Mouse (Mus musculus): ENCODE measurements around the gene Ly6g6d. TPM values are rescaled to one million over a fixed set of nuclear protein-coding genes. Genes with fewer than 3 reads are reported as not detected.

Gene Ly6g6d
- polyA plus RNA-seq, 1 experiment from 2014 or later = 0.19 TPM

- no peak for TF ChIP-seq CTCF (IDR thresholded peaks at IDR 0.05)
- in situ Hi-C loops (cut with MboI; ENCODE audit: low pct_unique_long_range_greater_than_20kb) = loop anchor here (5.0 kb wide), 1 partner anchor 53 kb away; no protein-coding TSS in a partner anchor
- CTCF ChIA-PET = interaction anchor here (0.9 to 1.8 kb wide), 3 partner anchors 13 to 64 kb away, joined by 3 to 5 read pairs (median 4); no protein-coding TSS in a partner anchor
- POLR2A ChIA-PET = interaction anchor here (0.6 kb wide), 1 partner anchor 1243 kb away, joined by 3 read pairs; no protein-coding TSS in a partner anchor
- ATAC-seq = no peak
- H3K27me3 ChIP-seq = peaks cover 13% of the 10 kb centered on the region
- no peak for DNase-seq (ENCODE audit: low read depth, low spot score)
These were observed 7.5 kb upstream of the Ly6g6d start, which contains the start of gene Ly6g6f for GRCm38 (mm10) chr17:35085208-35085865. Gene Ly6g6f (minus strand): TSS chr17:35085610.

DNA sequence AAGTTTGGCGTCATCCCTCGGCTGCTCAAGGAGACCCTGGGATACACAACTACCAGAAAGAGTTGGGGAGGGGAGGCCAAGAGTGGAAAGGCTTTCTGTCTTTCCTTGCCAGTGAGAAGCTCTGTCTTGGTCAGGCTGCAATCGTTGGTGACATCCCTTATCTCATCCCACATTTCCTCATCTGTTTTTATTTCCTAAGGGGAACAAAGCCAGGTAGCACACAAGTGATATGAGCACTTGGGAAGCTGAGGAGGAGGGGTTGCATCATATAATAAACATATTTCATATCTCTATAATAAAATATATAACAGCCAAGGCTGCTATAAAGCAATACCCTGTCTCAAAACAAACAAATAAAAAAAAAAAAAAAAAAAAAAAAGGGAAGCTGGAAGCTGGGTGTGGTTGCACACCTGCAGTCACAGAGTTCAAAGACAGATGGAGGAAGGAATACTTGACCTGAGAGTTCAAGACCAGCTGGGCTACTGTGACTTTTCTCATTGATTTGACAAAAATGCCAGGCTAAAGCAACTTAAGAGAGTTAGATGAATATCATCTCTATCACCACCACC lies 6.1 kb upstream of the Ly6g6d start:
- in situ Hi-C loops (cut with MboI; ENCODE audit: low pct_unique_long_range_greater_than_20kb) = no loop called here
- H3K27me3 ChIP-seq = peaks cover 13% of the 10 kb centered on the region
- POLR2A ChIA-PET = interaction anchor here (0.6 kb wide), 1 partner anchor 20 kb away, joined by 7 read pairs; no protein-coding TSS in a partner anchor
- ATAC-seq = no peak
- CTCF ChIA-PET = interaction anchor here (1.5 kb wide), 1 partner anchor 63 kb away, joined by 3 read pairs; no protein-coding TSS in a partner anchor
- DNase-seq (ENCODE audit: low read depth, low spot score) = no peak
- no peak for TF ChIP-seq CTCF (IDR thresholded peaks at IDR 0.05)

DNA sequence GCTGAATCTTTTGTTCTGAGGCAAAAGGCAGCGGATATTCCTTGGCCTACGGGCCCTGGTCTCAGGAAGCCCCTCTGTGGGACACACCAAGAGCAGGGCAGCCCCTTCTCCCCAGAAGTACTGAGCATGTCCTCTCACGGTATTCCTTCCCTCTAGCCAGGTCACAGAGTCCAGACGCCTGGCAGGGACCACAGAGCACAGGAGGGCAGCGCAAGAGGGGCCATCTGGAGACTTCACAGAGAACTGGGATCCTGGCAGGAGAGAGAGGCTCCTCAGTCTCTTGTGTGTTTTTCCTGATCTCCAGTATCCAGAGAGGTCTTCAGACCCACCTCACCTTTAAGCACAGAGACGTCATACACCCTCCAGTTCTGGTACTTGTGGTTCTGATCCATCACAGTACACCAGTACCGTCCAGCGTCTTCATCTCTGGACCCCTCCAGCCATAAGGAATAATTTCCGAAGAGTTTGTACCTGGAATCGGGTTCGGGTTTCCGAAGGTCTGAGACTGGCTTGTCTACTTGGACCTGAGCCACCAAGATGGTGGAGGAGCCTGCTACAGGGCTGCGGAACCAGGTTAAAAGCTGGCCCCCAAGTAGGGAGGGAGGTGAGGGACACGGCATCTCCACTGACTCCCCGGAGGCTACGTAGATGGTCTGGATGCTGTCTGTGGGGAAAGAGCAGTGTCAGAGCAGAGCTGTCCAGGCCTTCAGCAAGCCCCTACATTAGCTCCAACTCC lies 5.1 kb upstream of the Ly6g6d start:
- DNase-seq (ENCODE audit: low read depth, low spot score) = no peak
- no peak for TF ChIP-seq CTCF (IDR thresholded peaks at IDR 0.05)
- ChIA-PET POLR2A (interaction anchor here (0.6 kb wide), 1 partner anchor 140 kb away, joined by 4 read pairs; no protein-coding TSS in a partner anchor), CTCF (interaction anchor here (1.5 kb wide), 1 partner anchor 62 kb away, joined by 3 read pairs; no protein-coding TSS in a partner anchor)
- peaks cover 13% of the 10 kb centered on the region for H3K27me3 ChIP-seq
- in situ Hi-C loops (cut with MboI; ENCODE audit: low pct_unique_long_range_greater_than_20kb) = no loop called here
- no peak for ATAC-seq

DNA sequence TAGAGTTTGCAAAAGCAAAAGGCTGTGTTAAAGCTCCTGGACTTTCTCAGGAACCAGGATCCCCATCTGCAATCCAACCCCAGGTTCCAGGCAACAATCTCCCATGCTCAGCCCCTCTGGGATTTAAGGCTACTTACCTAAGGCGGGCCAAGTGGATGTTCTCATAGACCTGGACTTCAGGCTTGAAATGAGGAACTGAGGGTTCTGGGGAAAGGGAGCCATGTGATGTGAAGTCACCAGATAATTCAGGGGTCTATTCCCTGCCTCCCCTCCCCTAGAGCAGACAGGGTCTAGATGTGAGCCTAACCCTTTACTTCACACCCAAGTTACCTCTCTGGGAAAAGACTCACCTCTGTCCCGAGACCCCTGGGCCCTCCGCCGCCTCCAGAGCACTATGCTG lies 2.8 kb upstream of the Ly6g6d start:
- no peak for DNase-seq (ENCODE audit: low read depth, low spot score)
- ATAC-seq = no peak
- no peak for TF ChIP-seq CTCF (IDR thresholded peaks at IDR 0.05)
- in situ Hi-C loops (cut with MboI; ENCODE audit: low pct_unique_long_range_greater_than_20kb) = no loop called here
- peaks cover 7% of the 10 kb centered on the region for H3K27me3 ChIP-seq
- ChIA-PET CTCF (no interaction called here), POLR2A (no interaction called here)

- TF ChIP-seq CTCF (IDR thresholded peaks at IDR 0.05) = no peak
- H3K27me3 ChIP-seq = peaks cover 7% of the 10 kb centered on the region
- no peak for DNase-seq (ENCODE audit: low read depth, low spot score)
- in situ Hi-C loops (cut with MboI; ENCODE audit: low pct_unique_long_range_greater_than_20kb) = no loop called here
- CTCF ChIA-PET = interaction anchor here (1.3 kb wide), 1 partner anchor 58 kb away, joined by 4 read pairs; no protein-coding TSS in a partner anchor
- ATAC-seq = no peak
- POLR2A ChIA-PET = no interaction called here
These were observed 2.4 kb upstream of the Ly6g6d start for GRCm38 (mm10) chr17:35080248-35080647.

DNA sequence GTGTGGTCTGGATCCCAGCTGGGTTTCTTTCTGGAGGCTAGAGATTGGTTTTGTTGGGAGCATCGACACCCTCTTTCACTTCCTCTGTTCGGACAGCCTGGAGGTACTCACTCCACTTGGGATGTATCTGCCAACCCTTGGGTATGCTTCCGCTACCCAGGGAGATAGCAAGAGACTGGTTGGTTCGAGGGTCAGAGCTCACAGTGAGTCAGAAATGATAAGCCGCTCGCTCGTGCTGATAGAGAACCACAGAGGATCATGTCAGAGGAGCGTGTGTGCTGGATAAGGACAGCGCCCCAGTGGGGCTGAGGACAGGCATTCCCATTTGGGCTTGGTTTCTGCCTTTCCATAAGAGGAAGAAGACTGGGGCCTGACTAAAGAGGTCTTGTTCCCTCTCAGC lies 1.9 kb upstream of the Ly6g6d start:
- ATAC-seq = no peak
- no peak for TF ChIP-seq CTCF (IDR thresholded peaks at IDR 0.05)
- CTCF ChIA-PET = interaction anchor here (1.3 kb wide), 1 partner anchor 58 kb away, joined by 4 read pairs; no protein-coding TSS in a partner anchor
- H3K27me3 ChIP-seq = peaks cover 7% of the 10 kb centered on the region
- in situ Hi-C loops (cut with MboI; ENCODE audit: low pct_unique_long_range_greater_than_20kb) = no loop called here
- no peak for DNase-seq (ENCODE audit: low read depth, low spot score)
- POLR2A ChIA-PET = no interaction called here

DNA sequence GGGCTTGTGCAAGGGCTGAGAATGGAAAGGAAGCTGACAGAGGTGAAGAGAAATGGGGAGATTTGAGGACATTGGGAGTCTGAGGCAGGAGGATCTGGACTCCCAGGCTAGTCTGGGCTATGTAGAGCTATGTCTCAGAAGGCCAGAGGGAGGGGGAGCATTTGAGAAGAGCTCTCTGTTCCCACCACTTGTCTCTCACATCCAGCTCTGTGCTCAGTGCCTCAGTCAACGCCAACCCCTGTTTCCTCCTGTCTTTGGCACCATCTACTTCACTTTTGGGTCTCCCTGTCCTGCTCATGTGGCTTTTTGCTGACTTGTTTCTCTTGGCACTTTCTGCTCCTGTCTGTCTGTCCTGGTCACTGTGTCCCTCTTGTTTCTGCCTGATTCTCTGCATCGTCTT lies 580 bp downstream of the Ly6g6d start:
- TF ChIP-seq CTCF (IDR thresholded peaks at IDR 0.05) = no peak
- DNase-seq (ENCODE audit: low read depth, low spot score) (no peak), ATAC-seq (no peak)
- no peaks in the 10 kb centered on the region for H3K27me3 ChIP-seq
- POLR2A ChIA-PET = no interaction called here
- in situ Hi-C loops (cut with MboI; ENCODE audit: low pct_unique_long_range_greater_than_20kb) = no loop called here
- CTCF ChIA-PET = interaction anchor here (1.7 to 1.8 kb wide), 2 partner anchors 13 to 56 kb away, joined by 4 read pairs; no protein-coding TSS in a partner anchor

GRCm38 (mm10) chr17:35076507-35077176 lies 1.2 kb downstream of the Ly6g6d start, which contains the start of gene Ly6g6e:
Gene Ly6g6e (plus strand): TSS chr17:35076902.
- no peaks in the 10 kb centered on the region for H3K27me3 ChIP-seq
- POLR2A ChIA-PET = no interaction called here
- CTCF ChIA-PET = interaction anchor here (1.7 to 1.8 kb wide), 2 partner anchors 12 to 56 kb away, joined by 4 read pairs; no protein-coding TSS in a partner anchor
- no peak for TF ChIP-seq CTCF (IDR thresholded peaks at IDR 0.05)
- in situ Hi-C loops (cut with MboI; ENCODE audit: low pct_unique_long_range_greater_than_20kb) = no loop called here
- no peak for ATAC-seq
- DNase-seq (ENCODE audit: low read depth, low spot score) = no peak

GRCm38 (mm10) chr17:35074097-35074496 lies 3.8 kb downstream of the Ly6g6d start:
- ATAC-seq (no peak), DNase-seq (ENCODE audit: low read depth, low spot score) (no peak)
- ChIA-PET POLR2A (no interaction called here), CTCF (no interaction called here)
- in situ Hi-C loops (cut with MboI; ENCODE audit: low pct_unique_long_range_greater_than_20kb) = no loop called here
- no peak for TF ChIP-seq CTCF (IDR thresholded peaks at IDR 0.05)
- H3K27me3 ChIP-seq = no peaks in the 10 kb centered on the region

DNA sequence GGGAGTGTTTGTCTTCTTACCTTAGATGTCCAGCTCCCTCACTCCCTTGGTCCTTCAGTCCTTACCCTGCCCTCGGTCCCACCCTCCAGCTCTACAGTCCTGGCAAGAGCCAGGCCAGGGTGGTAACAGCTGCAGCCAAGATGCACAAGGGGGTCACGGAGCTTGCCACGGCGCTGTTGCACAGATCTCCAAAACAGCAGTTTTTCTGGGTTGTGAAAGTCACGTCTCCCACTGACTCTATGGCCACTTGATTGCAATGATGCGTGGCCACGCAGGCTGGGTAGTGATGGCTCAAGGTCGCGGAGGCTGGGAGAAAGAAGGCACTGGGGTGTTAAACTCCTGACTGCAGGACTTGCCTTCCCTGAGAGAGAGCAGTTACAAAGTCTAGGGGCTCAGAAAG lies 6.4 kb downstream of the Ly6g6d start:
- no peak for TF ChIP-seq CTCF (IDR thresholded peaks at IDR 0.05)
- in situ Hi-C loops (cut with MboI; ENCODE audit: low pct_unique_long_range_greater_than_20kb) = no loop called here
- ChIA-PET POLR2A (interaction anchor here (1.7 kb wide), 1 partner anchor 19 kb away, joined by 4 read pairs; no protein-coding TSS in a partner anchor), CTCF (no interaction called here)
- DNase-seq (ENCODE audit: low read depth, low spot score) (no peak), ATAC-seq (no peak)
- H3K27me3 ChIP-seq = no peaks in the 10 kb centered on the region

Data from Patski (cell line).